Comparison of ENCODE assay signal across 7 mouse cellular contexts in genomic region chr13:12196012-12196411, GRCm38 (mm10).
A peak's percentile ranks its signal among the peaks of the same experiment; 100 is the strongest.
DNase-seq lines count a peak whose midpoint lies in the region; ATAC-seq and TF ChIP-seq lines count a peak whose summit lies in the region.

No protein-coding gene starts in this region.

- no peak for DNase-seq in left cerebral cortex, adult 2 months (ENCODE audit: extremely low spot score in 1 of 2, low spot score in 2 of 2)
- no peak for DNase-seq in left cerebral cortex, adult 18-20 months (ENCODE audit: low spot score in 2 of 2)
- peak; percentile 95 for DNase-seq in brain, adult 2 months (ENCODE audit: low read depth, low spot score)
- DNase-seq in cerebellum, adult 9-11 months = peak; percentile 85
- peak; percentile 44 to 51 for DNase-seq in heart, postnatal 36 days
- no peak for DNase-seq in right cerebral cortex, postnatal 25 days

- no peak for ATAC-seq in monocyte, adult 5-6 weeks (replicated peaks; ENCODE audit: insufficient number of reproducible peaks, low FRiP score, low TSS enrichment, poor library complexity, severe bottlenecking)

- H3K27ac ChIP-seq in left cerebral cortex, adult 2 months = 0 out of 2 replicates have a peak overlapping the region, but pooled peaks have one; percentile 36

- intact Hi-C loops in left cerebral cortex, adult 2 months (cut with DNase I) = no loop called here
- intact Hi-C loops in heart, postnatal 36 days (cut with DNase I) = loop anchor here (1.0 kb wide), 1 partner anchor 63 kb away; no protein-coding TSS in a partner anchor

- H3K4me3 ChIP-seq in left cerebral cortex, adult 2 months = no peak overlapping the region

- TF ChIP-seq CTCF in left cerebral cortex, adult 2 months (IDR thresholded peaks at IDR 0.05) = no peak

Comparison
In these comparisons a context has a peak if more than half of its experiments do, and no peak if none do; other contexts are left out.
1. DNase-seq: peak in brain, adult 2 months (single experiment), cerebellum, adult 9-11 months (single experiment) and heart, postnatal 36 days (2 of 2); none in left cerebral cortex, adult 2 months (0 of 2), left cerebral cortex, adult 18-20 months (0 of 2) and right cerebral cortex, postnatal 25 days (single experiment).